Mouse (Mus musculus) ES-Bruce4 (cell line): ENCODE measurements around the gene Arhgap15. TPM values are rescaled to one million over a fixed set of nuclear protein-coding genes. Genes with fewer than 3 reads are reported as not detected.

Source experiments
- H3K27ac ChIP-seq: 2 replicates; pipeline ENCODE4 v1.5.1; 2012; ENCODE audit warnings: low read length, inconsistent platforms; ENCODE audit not compliant: insufficient read depth
- H3K27me3 ChIP-seq: 2 replicates; pipeline ENCODE4 v1.6.1; 2012; ENCODE audit warnings: mild to moderate bottlenecking, low read length, inconsistent platforms; ENCODE audit not compliant: control insufficient read depth, poor library complexity, insufficient read depth, severe bottlenecking
- H3K36me3 ChIP-seq: 2 replicates; pipeline ENCODE4 v1.6.1; 2012; ENCODE audit warnings: inconsistent platforms, mild to moderate bottlenecking, low read length, moderate library complexity; ENCODE audit not compliant: control insufficient read depth, poor library complexity, insufficient read depth, severe bottlenecking
- H3K4me1 ChIP-seq: one replicate; pipeline ENCODE4 v1.8.1; 2011; ENCODE audit warnings: low read length; ENCODE audit not compliant: control insufficient read depth, insufficient read depth
- H3K4me3 ChIP-seq: 2 replicates; pipeline ENCODE4 v1.5.1; 2011; ENCODE audit warnings: low read depth, mild to moderate bottlenecking, low read length
- H3K9ac ChIP-seq: 2 replicates; pipeline ENCODE4 v1.6.1; 2012; ENCODE audit warnings: low read depth, mild to moderate bottlenecking, inconsistent platforms; ENCODE audit not compliant: poor library complexity, severe bottlenecking
- H3K9me3 ChIP-seq: replicated peaks from 2 replicates; pipeline ENCODE4 v1.6.1; 2012; ENCODE audit warnings: mild to moderate bottlenecking, low read length, inconsistent platforms; ENCODE audit not compliant: control insufficient read depth, poor library complexity, insufficient read depth, severe bottlenecking
- CTCF ChIP-seq: IDR thresholded peaks from one replicate; pipeline ENCODE4 v1.8.1; 2011; ENCODE audit warnings: low read depth, low read length
- EP300 ChIP-seq: IDR thresholded peaks from 2 replicates; pipeline ENCODE4 v1.6.1; 2011; ENCODE audit warnings: low read depth, low read length; ENCODE audit not compliant: insufficient read depth
- POLR2A ChIP-seq: IDR thresholded peaks from one replicate; pipeline ENCODE4 v1.8.1; 2011; ENCODE audit warnings: low read length; ENCODE audit not compliant: insufficient read depth
- polyA plus RNA-seq: library from polyadenylated mRNA; stranded (reverse); fragments of >200 nt; gene quantifications from 2 replicates; pipeline ENCODE4 v1.2.4, GENCODE M21; 2011; ENCODE audit warnings: low read depth; ENCODE audit not compliant: missing spikeins, insufficient read depth, insufficient read length

The Arhgap15 gene
- polyA plus RNA-seq, 1 experiment: not detected

DNA sequence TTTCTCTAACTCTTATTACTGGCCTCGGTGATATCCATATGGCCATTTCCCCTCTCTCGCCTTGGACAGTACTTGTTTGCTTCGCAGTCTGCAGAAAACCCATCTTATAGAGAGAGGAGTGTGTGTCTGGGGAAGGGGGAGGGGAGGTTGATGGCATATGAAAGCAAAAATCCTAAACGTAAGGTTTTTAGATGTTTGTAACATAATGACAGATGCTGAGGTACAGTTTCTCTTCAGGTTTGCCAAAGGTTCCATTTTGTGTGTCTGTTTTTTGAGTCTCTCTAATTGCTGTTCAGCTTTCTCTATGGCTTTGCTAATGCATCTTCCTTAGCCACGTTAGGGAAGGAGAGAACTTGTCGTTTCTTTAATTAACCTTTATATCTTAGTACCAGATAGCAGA lies 202.1 kb downstream of the Arhgap15 start:
- no peak for TF ChIP-seq POLR2A
- TF ChIP-seq EP300: no peak
- TF ChIP-seq CTCF: no peak
- Histone ChIP-seq H3K27ac (no peak overlapping the region), H3K9me3 (no peaks in the 10 kb centered on the region), H3K4me1 (no peaks in the 10 kb centered on the region), H3K27me3 (no peaks in the 10 kb centered on the region), H3K36me3 (no peaks in the 10 kb centered on the region), H3K9ac (no peak overlapping the region), H3K4me3 (no peak overlapping the region)

DNA sequence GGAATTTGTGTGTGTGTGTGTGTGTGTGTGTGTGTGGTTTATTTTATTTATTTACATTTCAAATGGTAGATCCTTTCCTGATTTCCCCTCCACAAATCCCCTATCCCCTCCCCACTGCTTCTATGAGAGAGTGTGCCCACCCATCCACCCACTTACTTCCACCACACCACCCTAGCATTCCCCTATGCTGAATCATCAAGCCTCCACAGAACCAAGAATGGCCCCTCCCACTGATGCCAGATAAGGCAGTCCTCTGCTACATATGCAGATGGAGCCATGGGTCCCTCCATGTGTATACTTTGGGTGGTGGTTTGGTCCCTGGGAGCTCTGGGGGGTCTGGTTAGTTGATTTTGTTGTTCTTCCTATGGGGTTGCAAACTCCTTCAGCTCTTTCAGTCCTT lies 210.6 kb downstream of the Arhgap15 start:
- no peaks in the 10 kb centered on the region for H3K36me3 ChIP-seq
- H3K4me1 ChIP-seq: no peaks in the 10 kb centered on the region
- no peaks in the 10 kb centered on the region for H3K9me3 ChIP-seq
- H3K27me3 ChIP-seq: no peaks in the 10 kb centered on the region
- no peak overlapping the region for H3K27ac ChIP-seq
- H3K4me3 ChIP-seq: no peak overlapping the region
- H3K9ac ChIP-seq: no peak overlapping the region
- TF ChIP-seq POLR2A: no peak
- TF ChIP-seq EP300: no peak
- no peak for TF ChIP-seq CTCF

DNA sequence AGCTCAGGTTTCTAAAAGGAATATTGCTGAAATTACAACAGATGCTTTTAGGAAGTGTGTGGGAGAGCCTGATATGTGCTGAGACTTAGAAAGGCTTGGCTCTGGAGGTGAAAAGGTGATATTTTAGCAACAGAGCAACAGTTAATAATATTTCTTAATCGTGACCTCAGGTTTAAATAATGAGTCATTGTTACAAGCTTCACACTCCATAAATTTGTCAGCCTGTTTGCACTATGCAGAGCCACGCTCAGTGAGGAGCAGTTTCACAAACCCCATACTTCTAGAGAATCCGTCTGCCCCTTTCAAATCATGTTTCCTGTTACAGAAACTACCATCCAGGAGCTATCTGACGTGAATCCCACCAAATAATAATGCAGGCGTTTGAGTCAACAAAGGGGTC lies 213.8 kb downstream of the Arhgap15 start:
- TF ChIP-seq POLR2A: no peak
- TF ChIP-seq CTCF: no peak
- no peak for TF ChIP-seq EP300
- H3K27ac ChIP-seq: no peak overlapping the region
- H3K4me3 ChIP-seq: no peak overlapping the region
- H3K4me1 ChIP-seq: no peaks in the 10 kb centered on the region
- no peaks in the 10 kb centered on the region for H3K9me3 ChIP-seq
- no peaks in the 10 kb centered on the region for H3K36me3 ChIP-seq
- H3K27me3 ChIP-seq: no peaks in the 10 kb centered on the region
- no peak overlapping the region for H3K9ac ChIP-seq

DNA sequence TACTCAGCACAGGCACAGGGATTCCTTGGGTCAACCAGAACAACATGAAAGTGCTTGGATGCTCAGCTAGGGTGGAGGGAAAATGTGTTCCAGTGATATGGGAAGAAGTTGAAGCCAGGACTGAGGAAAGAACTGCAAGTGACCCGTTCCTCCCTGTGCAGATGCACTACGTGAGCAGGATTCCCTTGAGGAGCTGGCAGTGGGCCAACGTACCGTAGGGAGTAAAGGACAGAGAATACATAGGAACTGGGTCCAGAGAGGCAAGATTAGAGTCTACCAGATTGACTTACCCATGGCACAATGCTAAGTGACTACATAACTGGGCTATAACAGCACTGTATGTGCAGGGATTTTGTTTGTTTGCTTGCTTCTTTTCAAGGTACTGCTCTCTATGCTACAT lies 220.0 kb downstream of the Arhgap15 start:
- Histone ChIP-seq H3K9ac (no peak overlapping the region), H3K9me3 (no peaks in the 10 kb centered on the region), H3K36me3 (no peaks in the 10 kb centered on the region), H3K4me1 (no peaks in the 10 kb centered on the region), H3K27ac (no peak overlapping the region), H3K4me3 (no peak overlapping the region), H3K27me3 (no peaks in the 10 kb centered on the region)
- TF ChIP-seq EP300: no peak
- no peak for TF ChIP-seq POLR2A
- no peak for TF ChIP-seq CTCF

DNA sequence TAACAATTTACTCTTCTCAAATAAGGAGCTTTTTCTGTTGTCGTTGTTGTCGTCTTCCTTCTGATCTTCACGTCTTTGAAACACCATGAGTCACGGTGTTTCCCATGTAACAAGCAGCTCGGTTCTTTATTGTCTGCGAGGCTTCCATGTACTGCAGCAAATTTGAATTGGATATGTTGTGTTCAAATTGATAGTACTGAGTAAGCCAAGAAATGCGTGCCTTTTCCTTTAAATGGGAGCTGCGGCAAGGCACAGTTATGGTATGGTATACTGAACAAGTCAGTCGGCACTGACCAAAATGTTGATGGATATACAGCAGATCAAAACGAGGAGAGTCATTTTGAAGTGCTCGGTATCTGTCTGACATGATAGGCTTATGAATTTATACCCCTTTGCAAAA lies 229.1 kb downstream of the Arhgap15 start:
- H3K4me3 ChIP-seq: no peak overlapping the region
- no peaks in the 10 kb centered on the region; the same call in none of the 2 replicates for H3K27me3 ChIP-seq
- H3K27ac ChIP-seq: no peak overlapping the region
- H3K9ac ChIP-seq: no peak overlapping the region
- H3K36me3 ChIP-seq: no peaks in the 10 kb centered on the region
- no peaks in the 10 kb centered on the region for H3K9me3 ChIP-seq
- TF ChIP-seq EP300 (no peak), POLR2A (no peak), CTCF (no peak)
- H3K4me1 ChIP-seq: no peaks in the 10 kb centered on the region

DNA sequence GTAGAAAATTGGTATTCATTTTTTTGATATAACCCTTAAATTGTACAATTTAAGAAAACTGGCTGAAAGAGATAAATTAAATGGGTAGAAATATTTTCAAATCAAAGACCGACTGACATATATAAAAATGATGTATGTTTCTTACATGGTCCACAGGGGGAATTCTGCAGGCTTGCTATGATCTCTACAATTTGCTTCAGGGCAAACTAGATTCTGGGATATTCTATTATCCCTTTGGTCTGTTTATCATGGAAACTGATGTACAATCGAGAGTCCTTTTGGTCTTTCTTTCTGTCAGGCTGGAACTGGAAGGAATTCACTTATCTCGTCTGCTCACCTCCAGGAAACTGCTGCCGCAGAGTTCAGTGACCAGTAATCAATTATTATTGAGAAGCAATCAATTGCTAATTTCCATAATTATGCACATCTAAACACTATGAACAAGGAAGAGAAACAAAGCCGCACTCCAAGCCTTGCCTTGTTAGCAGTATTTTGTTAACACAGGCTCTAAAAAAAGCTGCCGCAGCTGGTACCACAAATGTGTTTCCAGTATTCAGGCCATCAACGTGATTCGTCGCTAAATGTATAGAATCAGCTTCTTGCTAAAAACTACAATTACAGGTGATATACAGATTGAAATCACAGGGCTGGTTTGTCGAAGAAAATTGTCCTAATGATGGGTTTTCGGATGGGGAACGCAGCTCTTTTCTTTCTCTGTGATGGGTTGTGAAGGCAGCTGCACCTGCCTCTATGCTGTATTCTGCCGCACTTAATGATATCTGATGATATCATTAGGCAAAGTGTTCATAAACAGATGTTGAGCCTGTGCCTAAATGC lies 229.8 kb downstream of the Arhgap15 start:
- H3K4me3 ChIP-seq: no peak overlapping the region
- H3K36me3 ChIP-seq: no peaks in the 10 kb centered on the region
- no peaks in the 10 kb centered on the region for H3K4me1 ChIP-seq
- no peak overlapping the region for H3K9ac ChIP-seq
- H3K9me3 ChIP-seq: no peaks in the 10 kb centered on the region
- no peak for TF ChIP-seq POLR2A
- no peak for TF ChIP-seq CTCF
- no peak for TF ChIP-seq EP300
- H3K27me3 ChIP-seq: no peaks in the 10 kb centered on the region; the same call in none of the 2 replicates
- no peak overlapping the region for H3K27ac ChIP-seq
